Mouse (Mus musculus) cerebellum, adult (tissue): ENCODE data around the gene Itpr1.

Source experiments
- ATAC-seq: cut with Nextera tagmentation; 2 replicates; pipeline ENCODE4 v1.9.2; 2017; ENCODE audit warnings: mild to moderate bottlenecking, moderate library complexity, mixed read lengths; ENCODE audit not compliant: insufficient number of reproducible peaks, low FRiP score, low TSS enrichment

Itpr1 gene

DNA sequence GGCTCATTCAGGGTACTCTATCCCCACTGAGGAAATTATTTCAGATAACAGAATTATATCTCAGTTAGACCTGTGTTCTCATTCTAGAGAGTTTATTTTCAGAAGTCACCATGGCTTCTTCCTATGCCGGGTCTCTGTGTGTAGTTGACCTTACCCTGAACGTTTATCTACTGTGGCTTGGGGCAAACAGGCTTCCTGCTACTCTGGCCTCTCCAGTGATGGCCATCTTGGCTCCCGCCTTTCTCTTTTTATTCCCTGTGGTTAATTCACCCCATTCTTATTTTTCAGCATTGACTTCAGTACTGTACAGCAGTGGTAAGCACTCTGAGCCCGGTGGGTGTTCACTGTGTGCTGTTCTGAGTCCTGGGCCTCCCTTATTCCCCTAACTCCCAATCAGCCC is 25.1 kb downstream of the Itpr1 start:
- no peak for ATAC-seq

DNA sequence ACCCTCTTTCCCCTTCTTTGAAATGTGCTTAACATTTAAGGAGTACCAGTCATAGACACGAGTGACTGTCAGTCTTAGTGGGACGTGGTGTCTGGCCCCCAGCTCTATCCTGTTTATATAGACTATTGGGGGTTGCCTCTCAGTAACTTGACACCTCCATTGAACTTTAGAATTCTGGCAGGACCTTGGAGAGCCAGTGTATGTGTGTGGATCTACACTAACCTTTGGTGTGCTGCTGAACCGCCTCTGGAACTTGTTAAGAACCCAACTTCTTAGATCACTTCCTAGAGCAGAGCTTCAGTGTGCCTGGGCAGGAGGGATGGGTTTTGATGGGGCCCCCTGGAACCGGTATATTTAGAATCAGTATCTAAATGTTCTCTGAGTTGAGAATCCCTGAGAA is 26.2 kb downstream of the Itpr1 start:
- no peak for ATAC-seq

DNA sequence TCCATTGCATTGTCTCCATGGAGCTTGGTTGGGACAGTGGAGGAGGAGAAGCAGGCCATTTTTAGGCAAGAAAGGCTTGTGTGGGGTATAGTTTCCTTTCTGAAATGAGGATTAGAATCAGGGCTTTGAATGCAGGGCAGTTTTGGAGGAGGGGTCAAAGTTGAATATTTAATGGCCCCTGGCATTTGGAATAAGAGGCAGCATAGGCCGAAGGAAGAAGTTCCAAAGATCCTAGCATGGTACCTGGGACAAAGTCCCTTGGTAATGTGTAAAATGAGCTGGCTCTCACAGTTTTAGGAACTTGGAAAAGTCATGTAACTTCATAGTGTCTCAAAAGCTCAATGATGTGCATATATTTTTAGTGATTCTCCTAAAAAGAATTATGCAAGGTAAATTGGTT is 27.1 kb downstream of the Itpr1 start:
- no peak for ATAC-seq

DNA sequence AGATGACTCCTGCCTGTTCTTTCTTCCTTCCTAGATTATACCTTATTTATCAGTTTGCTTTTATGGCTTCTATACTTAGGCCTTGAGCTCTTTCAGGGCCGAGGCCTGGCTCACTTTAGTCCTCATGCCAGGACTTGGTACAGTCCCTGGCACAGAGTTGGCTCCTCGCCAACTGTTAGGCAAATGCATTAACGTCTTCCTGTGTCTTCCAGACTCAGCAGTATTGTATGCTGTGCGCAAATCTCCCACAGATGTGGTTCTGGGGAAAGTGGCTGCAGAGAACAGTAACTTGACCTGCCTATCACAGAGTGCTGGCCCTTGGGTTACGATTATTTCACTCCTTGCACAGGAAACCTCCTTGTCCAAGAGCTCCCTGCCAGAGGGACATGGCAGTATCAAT is 27.9 kb downstream of the Itpr1 start:
- no peak for ATAC-seq

DNA sequence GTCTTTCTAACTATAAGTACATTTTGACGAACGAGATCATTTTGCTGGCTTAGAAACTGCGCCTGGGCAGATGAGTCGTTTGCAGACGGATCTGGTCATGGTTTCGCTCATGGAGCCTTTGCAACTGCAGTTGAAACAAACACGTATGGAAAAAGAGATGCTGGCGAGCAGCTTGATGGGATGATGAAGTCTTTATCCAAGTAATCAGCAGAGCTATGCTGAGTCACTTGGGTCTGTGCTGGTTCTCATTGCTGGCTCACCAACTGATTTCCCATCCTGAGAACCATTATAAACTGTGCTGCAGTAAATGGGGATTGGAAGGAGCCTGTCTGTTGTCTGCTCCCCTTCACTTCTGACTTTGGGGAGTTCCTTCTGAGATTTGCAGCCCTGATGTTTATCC is 31.7 kb downstream of the Itpr1 start:
- ATAC-seq = no peak

DNA sequence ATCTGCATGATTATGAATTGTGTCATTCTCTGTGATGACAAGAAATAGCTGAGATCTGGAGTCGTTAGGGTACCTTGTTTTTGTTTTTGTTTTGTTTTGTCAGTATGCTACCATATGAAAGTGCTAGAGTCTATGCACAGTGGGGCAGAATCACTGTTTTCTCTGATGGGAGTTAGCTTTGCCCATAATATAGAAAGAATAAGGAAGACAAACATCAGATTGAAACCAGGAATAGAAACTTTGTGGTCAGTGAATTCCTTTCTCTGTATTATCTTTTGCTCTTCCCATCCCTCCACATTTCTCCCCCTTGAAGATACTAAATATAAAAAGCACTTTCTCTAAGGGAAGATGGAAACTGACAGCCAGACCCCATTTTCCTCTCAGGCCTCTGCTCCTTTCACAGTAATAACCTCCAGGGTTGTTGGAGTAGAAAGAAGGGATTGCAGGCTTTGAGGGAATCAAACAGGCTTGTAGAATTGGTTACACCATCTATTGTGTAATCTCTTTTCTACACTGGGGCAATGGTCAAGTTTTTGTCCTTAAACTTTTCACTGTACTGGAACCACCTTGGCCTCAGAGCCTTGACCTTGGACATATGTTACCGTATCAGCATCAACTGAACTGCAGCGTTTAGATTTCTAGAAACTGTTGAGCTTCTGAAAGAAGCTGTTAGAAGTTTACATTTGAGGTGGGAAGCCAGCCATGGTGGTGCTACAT is 33.6 kb downstream of the Itpr1 start:
- ATAC-seq = no peak

DNA sequence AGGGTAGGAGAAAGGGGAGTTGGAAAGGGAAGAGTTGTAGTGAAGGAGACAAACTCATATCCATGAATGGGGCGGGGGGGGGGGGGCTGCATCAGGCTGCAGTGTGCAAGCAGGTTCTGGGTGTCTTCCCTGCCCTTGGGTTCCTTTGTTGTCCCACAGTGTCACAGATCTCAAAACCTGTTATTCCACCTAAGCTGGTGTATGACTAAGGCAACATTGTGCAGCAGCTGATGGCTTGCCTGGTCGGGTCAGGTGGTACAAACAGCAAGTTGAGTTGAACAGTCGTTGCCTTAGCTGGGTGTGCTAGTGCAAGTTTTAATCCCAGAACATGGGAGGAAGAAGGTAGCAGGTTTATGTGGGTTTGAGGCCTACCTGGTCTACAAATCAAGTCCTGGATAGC is 34.3 kb downstream of the Itpr1 start:
- no peak for ATAC-seq

DNA sequence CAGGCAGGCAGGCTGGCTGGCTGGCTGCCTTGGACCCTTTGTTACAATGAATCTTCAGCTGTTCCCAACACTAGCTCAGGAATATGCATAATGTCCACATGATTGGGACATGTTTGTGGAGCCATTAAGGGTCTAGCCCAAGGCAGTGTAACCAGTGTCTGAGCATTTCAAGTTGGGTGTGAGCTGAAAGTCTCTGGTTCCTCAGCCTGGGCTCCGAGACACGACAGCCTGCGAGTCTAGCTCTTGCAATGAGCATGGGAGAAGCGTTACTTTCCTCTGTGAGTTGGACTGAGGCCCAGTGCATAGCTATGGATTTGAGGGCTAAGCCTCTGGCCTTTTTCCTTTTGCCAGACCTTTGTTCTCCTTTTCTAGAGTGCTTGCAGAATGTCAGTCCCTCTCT is 35.6 kb downstream of the Itpr1 start:
- ATAC-seq = no peak

DNA sequence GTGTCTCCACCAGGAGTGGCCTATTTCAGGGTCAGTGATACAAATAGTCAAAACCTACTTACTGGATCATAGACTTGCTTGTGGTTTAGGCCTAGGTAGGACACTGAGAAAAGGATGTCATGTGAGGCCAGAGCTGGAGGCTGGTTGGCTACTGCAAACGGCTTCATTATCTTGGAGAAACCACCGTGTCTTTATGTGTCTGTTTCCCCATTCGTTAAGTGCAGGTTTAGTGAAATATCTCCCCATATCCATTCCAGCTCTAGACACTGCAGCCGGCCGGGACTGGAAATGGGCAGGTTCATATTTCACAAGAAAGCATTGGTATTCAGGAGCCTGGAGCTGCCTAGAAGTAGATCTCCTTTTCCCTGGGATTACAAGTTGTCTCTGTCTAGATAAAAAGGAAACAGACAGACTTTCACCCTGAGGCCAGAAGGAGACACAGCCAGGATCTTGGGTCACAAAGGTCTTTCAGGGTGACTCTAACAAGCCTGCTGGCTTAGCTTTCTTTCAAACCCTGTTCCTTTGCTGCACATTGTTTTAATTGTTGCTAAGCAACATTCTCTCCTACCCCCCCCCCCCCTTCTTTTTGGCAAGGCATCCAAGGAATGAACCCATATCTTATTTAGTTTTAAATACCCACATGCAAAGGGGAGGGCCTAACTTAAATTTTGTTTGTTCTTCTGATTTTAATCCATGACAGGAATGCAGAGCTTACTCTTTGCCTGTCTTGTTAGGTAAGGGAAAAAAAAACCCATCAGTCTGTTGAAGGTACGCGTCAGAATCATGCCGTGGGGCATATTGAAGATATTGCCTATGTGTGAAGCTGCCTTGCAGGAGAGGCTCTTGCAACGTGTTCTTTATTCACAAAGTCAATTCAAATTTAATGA is 36.4 kb downstream of the Itpr1 start:
- ATAC-seq = no peak

DNA sequence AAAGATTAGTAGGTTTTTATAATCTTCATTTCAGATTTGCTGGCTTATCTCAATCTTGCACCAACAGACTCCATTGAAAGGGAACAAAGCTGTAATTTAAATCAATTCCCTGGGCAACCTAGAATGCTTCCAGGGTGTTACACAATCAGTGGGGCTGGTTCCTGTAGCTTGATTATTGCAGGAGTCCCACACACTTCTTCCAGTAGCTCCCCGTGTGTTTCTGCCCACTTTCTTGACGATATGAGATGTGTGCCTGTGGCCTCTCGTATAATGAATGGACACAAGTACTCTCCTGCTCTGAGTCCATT is 37.0 kb downstream of the Itpr1 start:
- ATAC-seq = no peak

DNA sequence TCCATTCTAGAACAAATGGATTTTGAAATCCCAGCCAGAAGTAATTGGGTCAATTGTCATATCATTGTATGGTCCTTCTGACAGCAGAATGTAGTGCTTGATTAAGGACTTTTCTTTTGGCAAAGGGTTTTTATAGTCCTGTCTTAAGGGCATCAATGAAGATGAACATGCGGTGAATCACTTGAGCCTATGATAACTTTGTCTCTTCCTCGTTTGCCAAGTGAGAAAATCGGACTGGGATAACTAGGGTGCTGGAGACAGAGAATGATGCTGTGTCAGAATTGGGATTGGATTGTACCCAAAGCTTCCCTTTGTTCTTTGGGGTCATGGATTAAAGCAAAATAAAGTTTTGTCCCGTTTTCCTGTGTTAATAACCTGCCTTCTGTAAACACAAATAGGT is 37.5 kb downstream of the Itpr1 start:
- ATAC-seq = no peak

DNA sequence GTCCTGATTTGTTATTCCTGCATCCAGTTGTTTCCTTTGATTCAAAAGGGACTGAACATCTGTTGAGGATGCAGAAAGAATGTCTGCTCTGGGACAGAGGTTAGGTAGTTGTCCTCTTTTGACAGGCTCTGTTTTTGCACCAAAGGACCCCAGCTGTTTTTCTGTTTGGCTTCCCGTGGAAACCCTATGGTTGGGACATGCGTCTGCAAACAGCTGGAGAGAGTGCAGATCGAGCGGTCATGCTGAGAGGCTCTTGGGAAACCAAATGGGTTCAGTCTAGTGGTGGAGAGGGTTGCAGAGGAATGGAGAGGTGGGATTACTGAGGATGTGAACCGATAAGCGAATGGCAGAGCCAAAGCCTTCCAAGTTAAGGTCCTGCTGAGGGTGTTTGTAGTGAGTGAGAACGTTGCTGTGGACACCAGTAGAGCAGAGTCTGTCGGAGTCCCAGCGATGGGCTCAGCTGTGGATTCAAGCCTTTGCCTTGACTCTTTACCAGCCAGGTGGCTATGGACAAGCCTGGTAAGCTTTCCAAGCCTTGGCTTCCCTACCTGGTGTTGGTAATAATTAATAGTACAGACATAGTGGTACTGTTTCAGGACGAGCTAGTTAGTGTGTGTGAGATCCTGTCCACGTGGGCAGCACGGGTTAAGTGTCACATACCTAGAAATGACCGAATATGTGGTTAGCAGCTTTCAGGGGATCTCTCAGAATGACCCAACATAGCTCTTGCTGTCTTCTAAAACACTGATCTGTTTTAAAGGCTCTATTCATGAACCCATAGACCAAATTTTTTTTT is 39.9 kb downstream of the Itpr1 start:
- ATAC-seq = no peak

DNA sequence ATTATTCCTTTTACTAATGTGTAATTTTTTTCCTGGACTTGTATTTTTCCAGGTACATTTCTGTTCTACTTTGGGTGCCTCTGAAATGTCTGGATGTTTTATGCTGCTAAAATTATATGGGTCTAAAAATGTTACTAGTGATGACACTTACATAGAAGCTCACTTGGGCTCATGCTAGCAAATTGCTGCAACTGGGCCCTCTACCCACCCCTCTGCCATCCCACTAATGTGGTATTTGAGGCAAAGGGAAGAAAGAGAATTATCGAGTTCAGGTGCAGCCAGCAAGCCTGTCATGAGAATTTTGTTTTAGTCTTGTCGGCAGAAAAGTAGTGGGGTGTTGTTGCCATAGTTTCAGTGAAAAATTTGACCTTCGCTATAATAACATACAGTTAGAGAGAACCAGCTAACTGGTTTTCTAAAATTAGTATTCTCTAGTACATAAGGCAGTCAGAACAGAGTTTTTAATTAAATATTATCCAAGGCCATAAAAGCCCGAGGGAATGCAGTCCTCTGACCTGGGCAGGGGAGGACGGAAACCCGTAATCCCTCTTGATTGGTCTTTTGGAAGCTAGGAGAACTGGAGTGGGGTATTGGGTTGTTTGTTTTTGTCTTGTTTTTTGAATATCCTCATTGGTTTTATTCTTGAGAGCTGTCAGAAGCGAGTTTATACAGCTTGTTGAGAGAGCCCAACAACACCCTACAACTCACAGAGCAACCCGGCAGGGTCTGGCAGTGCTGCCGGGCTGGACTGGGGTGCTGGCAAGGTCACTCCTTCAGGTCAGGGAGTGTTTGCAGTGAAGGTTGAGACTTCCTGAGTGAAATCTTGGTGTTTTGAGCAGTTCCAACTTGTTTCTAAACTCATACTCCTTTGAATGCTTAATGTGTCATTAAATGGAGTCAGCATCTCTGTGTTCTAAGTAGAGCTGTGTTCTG is 41.5 kb downstream of the Itpr1 start:
- no peak for ATAC-seq

DNA sequence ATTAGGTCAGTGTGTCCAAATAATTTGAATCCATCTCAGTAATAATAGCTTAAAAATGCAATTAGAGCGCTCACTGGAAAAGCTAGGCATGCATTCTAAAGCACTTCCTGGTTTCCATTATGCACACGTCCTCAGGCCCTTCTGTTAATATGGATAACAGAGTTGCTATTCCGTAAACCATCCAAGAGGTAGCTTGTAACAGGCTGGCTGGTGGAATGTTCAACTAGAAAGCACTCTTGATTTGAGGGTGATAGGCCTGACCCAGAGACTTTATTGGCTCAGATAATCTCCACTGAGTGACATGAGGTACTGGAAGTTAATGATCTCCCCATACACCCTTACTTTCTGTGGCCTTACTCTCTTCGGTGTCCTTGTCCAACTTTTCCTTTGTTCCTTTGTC is 43.0 kb downstream of the Itpr1 start:
- no peak for ATAC-seq

DNA sequence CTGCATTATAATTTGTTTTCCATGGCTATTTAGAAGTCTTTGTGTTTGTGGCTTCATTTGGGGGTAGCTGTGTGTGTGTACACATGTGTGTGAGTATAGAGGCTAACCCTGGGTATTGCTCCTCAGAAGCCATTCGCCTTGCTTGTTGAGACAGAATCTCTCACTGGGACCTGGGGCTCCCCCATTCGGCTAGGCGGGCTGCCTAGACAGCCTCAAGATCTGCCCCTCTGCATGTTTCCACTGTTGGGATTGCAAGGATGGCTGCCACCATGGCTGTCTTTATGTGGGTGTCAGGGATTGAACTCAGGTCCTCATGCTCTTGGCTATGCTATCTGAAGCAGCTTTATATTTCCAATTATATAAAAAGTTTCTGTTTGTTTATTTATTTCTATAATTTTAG is 44.3 kb downstream of the Itpr1 start:
- no peak for ATAC-seq

DNA sequence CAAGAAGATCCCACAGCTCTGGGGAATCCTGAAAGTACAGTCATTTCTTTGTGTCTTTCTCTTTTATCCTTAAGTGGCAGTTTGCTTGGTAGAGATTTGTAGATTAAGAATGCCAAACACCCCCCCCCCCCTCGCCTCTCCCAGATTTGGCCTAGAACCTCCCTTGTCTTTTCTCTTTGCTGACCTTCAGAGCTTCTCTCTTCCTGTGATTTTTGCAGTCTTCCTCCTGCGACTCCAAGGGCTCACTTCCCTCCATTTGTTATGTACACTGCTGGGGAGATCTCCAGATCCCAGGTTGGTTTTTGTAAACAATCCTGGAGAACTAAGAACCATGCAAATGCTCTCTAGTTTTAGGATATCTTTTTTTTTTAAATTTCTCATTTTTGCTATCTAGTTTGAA is 45.7 kb downstream of the Itpr1 start:
- no peak for ATAC-seq

DNA sequence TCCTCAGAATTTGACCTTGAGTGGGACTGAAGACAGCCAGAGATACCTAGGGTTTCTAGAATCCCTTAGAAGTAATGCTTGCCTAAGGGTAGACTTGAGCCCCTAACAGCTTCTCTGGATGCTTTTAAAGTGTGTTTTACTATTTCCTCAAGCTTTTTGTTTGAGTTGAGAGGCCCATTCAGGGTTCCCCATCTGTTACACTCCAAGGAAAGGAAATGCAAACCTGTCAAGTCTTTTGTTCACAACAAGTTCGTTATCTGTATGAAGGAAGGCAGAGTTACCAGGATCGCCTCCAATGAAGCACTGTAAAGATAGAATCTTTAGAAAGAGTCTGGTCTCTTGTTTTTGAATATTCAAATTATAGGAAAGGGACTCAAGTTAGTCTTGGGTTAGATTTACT is 46.8 kb downstream of the Itpr1 start:
- no peak for ATAC-seq

DNA sequence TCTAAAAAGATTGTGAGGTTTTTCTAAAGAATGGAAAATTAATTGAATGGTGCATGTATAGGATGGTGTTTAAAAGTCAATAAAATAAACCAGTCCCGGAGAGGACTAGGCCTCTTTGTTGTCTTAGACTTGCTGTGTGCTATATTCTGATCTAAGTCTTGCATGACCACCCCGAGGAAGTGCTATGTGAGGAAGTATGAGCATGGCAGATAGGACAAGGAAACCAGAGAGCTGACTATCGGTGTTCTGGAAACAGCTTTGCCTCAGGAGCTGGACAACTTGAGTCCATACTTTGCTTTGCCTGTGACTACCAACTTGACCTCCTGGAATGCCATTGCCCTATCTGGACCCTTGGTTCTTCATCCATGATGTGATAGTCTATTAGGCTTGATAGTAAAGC is 48.6 kb downstream of the Itpr1 start:
- ATAC-seq = no peak

DNA sequence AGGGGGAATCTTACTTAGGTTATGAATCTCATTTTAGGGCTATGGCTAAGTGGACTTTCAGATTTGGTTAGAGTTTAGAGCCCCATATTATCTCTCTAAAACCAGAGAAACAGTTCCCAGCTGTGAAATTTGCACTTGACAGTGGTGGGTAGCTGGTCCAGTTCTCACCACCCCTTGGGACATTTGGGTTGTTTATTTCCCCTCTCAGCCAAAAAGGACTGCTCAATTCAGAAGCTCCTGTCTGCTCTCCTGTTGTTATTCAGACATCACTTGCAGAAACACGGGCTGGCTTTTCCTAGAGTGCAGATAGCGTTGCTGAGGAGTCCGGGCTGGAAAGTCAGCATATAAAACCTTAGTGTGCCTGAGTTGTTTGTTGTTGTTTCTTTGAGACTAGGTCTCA is 51.3 kb downstream of the Itpr1 start:
- ATAC-seq = no peak

DNA sequence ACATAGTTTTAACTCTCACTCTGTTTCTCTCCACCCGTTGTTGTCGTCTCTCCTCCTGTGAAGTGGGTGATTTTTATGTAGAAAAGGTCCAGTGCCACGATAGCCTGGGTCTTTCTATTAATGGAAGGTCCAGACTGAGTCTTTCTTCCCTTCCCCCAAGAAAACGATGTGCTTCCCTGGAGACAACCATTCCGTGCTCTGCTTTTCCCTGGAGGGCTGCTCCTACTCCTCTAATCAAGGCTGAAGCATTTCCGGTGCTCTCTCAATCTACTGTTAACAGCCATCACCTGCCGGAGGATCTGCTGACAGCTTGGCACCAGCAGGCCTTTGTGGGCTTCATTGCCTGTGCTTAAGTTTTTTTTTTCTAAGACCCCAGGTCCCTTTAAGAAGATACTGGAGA is 60.6 kb downstream of the Itpr1 start:
- ATAC-seq = no peak
